Mouse (Mus musculus) Patski (cell line): ENCODE results near the gene Dab1. TPM values are rescaled to one million over a fixed set of nuclear protein-coding genes. Genes with fewer than 3 reads are reported as not detected.

Experiments
- ATAC-seq: fragments of 100-300 bp; one replicate; pipeline ENCODE4 v1.8.0; 2021
- CTCF ChIA-PET: fragments of 350-600 bp; sonication (Branson Sonifier 250); formaldehyde crosslinking; loops from one replicate; lab custom pipeline; 2022; ENCODE audit warnings: inconsistent platforms; lab: Charles Lee
- POLR2A ChIA-PET: fragments of 350-600 bp; sonication (Branson Sonifier 250); formaldehyde crosslinking; loops from one replicate; lab custom pipeline; 2022; ENCODE audit warnings: antibody characterized with exemption, inconsistent platforms; lab: Charles Lee
- DNase-seq: peaks from one replicate; pipeline ENCODE4 v3.0.0-alpha.2; 2011; ENCODE audit warnings: low read depth, low spot score
- H3K27me3 ChIP-seq: fragments of 371-371 bp; one replicate; pipeline ENCODE4 v1.5.1; 2021
- CTCF ChIP-seq: fragments of 100-300 bp; IDR thresholded peaks from one replicate; pipeline ENCODE4 v1.5.1; 2021
- in situ Hi-C: fragments of 300-500 bp; cut with MboI; formaldehyde crosslinking; loops from 3 replicates; pipeline ENCODE4 v1.11.1; 2018; ENCODE audit warnings: low pct_unique_long_range_greater_than_20kb, mixed read lengths
- polyA plus RNA-seq: library from polyadenylated mRNA; unstranded; gene quantifications from one replicate; pipeline ENCODE4 v1.2.3, GENCODE M21; 2021

Gene Dab1
- polyA plus RNA-seq, 1 experiment from 2014 or later, result 0.08 TPM

DNA sequence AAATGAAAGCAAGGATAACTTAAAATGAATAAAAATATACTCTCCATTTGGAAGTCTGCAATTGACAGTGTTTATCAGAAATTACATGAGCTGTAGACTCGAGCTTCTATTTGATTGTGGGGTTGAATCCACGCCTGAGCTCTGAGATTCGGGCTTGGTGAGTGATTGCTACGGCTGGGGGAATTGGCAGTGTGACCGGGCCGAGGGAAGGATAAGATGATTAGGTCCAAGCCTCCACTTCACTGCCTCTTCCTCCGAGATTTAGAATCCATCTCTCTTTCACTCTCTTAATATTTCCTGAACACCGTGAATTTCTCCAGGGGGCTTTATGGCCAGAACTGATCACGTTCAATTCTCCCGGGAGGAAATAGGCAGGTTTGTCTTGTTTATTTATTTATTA lies 452.1 kb downstream of the Dab1 start:
- H3K27me3 ChIP-seq, result no peaks in the 10 kb centered on the region
- ATAC-seq (no peak), DNase-seq (no peak)
- no peak for TF ChIP-seq CTCF
- CTCF ChIA-PET, result no interaction called here
- in situ Hi-C loops, result no loop called here
- POLR2A ChIA-PET, result no interaction called here

DNA sequence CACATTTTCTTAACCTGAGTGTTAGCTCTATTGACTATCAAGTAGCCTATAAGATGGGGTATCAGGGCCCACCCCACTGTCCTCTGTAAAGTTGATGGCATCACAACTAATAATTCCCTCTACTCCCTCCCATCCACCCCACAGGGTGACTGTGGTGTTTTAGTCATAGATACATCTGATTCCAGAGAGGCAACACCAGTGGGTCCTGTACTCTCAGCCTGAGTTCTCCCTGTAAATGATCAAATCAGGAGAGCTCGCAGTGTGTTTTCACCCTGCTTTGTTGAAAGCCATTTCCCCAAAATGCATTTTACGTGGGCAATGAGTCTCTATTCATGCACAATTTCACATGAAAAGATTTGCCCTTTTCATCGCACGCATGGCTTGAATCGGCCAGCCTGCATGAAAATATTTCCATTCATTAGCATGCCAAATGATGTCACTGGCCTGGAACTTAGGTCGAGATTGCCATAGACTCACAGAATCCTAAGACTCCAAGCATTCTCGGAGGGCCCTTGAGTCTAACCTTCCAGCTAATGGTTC lies 454.8 kb downstream of the Dab1 start:
- H3K27me3 ChIP-seq, result no peaks in the 10 kb centered on the region
- CTCF ChIA-PET, result interaction anchor here (1.1 kb wide), 1 partner anchor 57 kb away, joined by 4 read pairs; no protein-coding TSS in a partner anchor
- in situ Hi-C loops, result no loop called here
- POLR2A ChIA-PET, result no interaction called here
- ATAC-seq, result peak; percentile 94
- no peak for TF ChIP-seq CTCF
- peak; percentile 82 for DNase-seq

DNA sequence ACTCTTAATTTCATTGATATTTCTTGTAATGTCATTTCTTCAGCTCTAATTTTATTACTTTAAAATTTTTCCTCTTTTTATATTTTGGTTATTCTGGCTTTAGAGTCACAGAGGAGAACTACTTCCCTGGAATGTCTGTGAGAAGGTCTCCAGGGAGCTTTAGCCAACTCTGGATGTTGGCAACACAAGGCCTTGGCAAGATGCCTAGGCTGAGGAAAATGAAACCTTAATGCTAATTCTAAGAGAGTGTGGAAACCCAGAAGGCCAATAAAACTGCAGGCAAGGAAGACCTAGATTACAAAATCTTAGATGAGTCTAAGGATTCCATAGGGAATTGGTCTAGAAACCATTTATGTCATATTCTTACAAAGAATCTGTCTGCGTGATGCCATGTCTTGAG lies 458.6 kb downstream of the Dab1 start:
- in situ Hi-C loops, result no loop called here
- CTCF ChIA-PET, result no interaction called here
- no peak for TF ChIP-seq CTCF
- ATAC-seq (no peak), DNase-seq (peak; percentile 50)
- POLR2A ChIA-PET, result no interaction called here
- H3K27me3 ChIP-seq, result no peaks in the 10 kb centered on the region

DNA sequence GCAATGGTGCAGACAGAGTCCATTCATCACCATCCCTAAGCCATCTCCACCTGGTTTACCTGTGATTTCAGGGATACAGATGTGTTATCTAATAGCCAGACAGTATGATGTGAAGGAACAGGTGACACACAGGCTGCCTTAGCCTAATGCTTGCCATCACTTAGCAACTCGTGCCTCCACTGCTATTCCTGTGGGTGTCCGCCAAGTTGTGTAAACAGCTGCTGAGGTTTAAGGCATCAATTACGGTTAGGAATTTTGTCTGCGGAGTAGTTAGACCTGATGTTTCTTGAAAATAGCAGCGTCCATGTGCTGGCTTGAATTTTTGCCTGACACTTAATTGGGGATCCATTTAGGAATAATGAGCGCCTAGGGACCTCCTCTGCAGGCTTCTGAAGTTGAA lies 487.1 kb downstream of the Dab1 start:
- no peak for TF ChIP-seq CTCF
- CTCF ChIA-PET, result no interaction called here
- no peaks in the 10 kb centered on the region for H3K27me3 ChIP-seq
- in situ Hi-C loops, result no loop called here
- DNase-seq (no peak), ATAC-seq (no peak)
- POLR2A ChIA-PET, result no interaction called here

DNA sequence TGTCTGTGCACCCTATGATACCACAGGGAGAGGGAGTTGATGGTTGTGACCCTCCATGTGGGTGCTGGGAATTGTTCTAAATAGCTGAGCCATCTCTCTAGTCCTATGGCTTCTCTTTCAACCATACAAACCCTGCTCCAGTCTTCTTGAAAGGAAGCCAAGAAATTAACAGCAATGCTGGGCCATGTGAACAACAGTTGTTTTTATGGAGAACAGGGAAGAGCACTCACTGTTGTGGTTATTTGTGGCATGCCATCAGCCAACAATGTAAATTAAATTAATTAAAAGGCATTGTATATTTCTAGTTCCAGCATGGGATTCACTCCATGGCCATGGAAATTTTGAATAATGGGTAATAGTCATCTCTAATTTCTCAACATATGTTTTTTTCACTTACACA lies 492.5 kb downstream of the Dab1 start:
- TF ChIP-seq CTCF, result no peak
- CTCF ChIA-PET, result no interaction called here
- H3K27me3 ChIP-seq, result no peaks in the 10 kb centered on the region
- POLR2A ChIA-PET, result no interaction called here
- ATAC-seq, result no peak
- in situ Hi-C loops, result no loop called here
- DNase-seq, result no peak

DNA sequence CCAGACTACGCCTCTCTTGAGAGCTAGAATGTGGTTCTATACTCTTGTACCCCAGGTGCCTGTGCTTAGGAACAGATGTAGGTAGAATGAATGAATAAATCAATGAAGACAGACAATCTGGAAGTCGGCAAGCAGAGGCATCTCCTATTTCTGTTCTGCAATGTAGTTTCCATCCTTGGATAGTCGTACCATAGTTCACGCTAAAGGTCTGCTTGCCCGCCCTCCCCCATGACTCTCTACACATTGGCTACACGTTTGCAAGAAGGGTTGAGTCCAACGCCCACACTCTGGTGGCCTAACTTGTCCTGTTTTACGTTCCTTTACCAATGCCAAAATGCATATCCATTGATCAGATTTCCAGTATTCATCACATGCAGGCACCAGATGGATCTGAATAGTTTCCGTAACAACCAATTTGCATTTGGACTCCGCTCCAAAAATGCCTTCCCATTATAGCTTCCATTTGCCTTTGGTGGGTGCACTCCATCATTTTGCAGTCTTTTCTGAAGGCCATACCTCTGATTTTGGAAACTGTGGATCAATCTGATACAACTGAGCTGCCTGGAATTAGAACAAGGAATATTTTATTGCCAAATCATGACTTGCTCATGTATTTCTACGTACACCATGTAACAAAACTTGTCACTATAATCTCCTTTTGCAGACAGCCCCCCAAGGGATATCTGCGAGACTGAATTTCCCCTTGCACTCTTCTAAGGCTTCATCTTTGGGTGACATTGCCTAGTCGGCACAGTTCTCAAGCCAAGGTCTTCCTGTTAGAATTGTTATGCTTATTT lies 494.2 kb downstream of the Dab1 start:
- DNase-seq (no peak), ATAC-seq (no peak)
- no peak for TF ChIP-seq CTCF
- peaks cover 3% of the 10 kb centered on the region for H3K27me3 ChIP-seq
- ChIA-PET CTCF (no interaction called here), POLR2A (no interaction called here)
- in situ Hi-C loops, result no loop called here

DNA sequence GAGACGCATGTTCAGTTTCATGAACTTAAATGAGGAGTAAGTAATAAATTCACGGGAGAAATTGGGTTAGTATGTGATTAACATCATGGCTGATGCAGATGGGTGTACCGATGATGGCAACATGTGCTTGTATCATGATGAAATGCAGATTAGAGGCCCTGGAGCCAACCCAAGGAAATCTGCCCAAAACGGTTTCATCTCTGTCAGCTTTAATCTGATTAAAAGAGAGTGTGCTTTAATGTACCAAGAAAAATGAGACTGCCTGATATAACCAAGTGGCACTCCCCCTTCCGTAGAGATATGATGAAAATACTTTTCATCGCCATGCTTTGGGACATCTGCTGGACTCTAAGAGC lies 494.8 kb downstream of the Dab1 start:
- no peak for TF ChIP-seq CTCF
- DNase-seq (no peak), ATAC-seq (no peak)
- in situ Hi-C loops, result no loop called here
- ChIA-PET CTCF (no interaction called here), POLR2A (no interaction called here)
- H3K27me3 ChIP-seq, result peaks cover 3% of the 10 kb centered on the region

DNA sequence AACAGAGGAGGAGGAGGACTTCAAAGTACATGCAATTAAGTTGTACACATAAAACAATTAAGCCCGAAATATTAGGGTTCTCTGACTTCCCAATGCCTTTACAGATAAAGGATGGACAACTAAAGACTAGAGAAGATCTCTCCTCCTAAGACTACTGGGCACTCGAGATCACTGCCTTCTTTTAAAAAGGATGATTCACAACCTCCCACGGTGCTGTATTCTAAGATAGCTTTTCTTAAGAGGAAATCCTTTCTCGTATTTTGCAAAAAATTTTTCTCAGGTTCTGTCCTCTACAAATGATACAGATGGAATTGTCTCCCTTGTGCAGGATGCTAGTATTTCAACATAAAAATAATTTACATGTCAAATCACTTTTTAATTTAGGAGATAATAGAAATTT lies 500.9 kb downstream of the Dab1 start:
- no peak for TF ChIP-seq CTCF
- ChIA-PET POLR2A (no interaction called here), CTCF (no interaction called here)
- in situ Hi-C loops, result no loop called here
- DNase-seq, result no peak
- peaks cover 3% of the 10 kb centered on the region for H3K27me3 ChIP-seq
- no peak for ATAC-seq

DNA sequence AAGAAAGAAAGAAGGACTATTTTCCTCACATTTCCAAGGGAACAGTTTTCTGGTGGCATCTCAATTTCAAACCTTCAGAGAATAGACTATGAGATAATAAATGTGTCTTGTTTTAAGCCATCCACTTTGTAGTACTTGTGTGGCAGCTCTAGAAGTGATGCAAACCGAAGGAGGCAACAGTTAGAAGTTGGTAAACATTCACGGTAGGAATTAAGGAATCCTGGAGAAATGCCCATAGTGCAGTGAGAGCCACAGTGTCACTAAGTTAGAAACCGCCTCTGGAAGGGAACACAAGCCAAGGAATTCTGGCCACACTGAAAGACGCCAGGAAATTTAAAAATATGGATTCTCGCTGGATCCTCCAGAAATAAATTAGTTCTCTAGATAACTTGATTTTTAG lies 502.8 kb downstream of the Dab1 start:
- DNase-seq (no peak), ATAC-seq (no peak)
- no peak for TF ChIP-seq CTCF
- peaks cover under 1% of the 10 kb centered on the region for H3K27me3 ChIP-seq
- POLR2A ChIA-PET, result no interaction called here
- CTCF ChIA-PET, result no interaction called here
- in situ Hi-C loops, result no loop called here

DNA sequence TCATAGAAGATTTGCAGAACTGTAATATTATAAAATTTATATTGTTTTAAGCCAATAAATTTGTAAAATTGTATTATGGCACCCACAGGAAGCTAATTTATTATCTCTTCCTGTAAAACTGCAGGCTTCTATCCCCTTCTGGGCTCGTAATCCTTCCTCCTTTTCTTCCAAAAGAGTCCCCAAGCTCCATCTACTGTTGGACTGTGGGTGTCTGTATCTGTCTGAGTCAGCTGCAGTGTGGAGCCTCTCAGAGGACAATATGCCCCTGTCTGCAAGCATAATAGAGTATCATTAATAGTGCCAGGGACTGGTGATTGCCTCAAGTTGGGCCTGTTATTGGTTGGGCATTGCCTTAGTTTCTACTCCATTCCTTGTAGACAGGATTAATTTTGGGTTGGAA lies 503.2 kb downstream of the Dab1 start:
- no peak for TF ChIP-seq CTCF
- ChIA-PET POLR2A (no interaction called here), CTCF (no interaction called here)
- no peaks in the 10 kb centered on the region for H3K27me3 ChIP-seq
- DNase-seq (no peak), ATAC-seq (no peak)
- in situ Hi-C loops, result no loop called here

DNA sequence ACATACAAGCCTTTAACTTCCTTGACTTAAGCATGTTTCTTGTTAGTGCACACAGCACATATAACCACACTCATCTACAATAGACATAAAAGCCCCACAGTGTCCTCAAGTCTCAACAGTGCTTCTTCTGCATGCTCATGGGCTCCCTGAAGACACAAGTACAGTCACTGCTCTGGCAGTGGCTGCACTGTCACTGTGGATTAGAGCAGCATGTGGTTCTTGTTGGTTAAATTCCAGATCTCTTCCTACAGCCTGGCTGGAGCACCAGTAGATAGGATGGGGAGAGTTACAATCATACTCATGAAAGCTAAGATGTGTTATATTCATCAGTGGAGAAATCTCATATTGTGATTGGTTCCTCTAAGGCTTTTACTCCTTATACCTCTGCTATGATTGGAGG lies 534.5 kb downstream of the Dab1 start:
- in situ Hi-C loops, result no loop called here
- ATAC-seq (no peak), DNase-seq (no peak)
- CTCF ChIA-PET, result no interaction called here
- POLR2A ChIA-PET, result no interaction called here
- no peaks in the 10 kb centered on the region for H3K27me3 ChIP-seq
- no peak for TF ChIP-seq CTCF
